Mouse (Mus musculus): ENCODE measurements at regions not wholly inside any gene's neighbourhood (a gene's known extent, or its start where the extent isn't known, plus 50 kb on each side); places are given as distances from the start of the nearest gene placed in this dataset.

DNA sequence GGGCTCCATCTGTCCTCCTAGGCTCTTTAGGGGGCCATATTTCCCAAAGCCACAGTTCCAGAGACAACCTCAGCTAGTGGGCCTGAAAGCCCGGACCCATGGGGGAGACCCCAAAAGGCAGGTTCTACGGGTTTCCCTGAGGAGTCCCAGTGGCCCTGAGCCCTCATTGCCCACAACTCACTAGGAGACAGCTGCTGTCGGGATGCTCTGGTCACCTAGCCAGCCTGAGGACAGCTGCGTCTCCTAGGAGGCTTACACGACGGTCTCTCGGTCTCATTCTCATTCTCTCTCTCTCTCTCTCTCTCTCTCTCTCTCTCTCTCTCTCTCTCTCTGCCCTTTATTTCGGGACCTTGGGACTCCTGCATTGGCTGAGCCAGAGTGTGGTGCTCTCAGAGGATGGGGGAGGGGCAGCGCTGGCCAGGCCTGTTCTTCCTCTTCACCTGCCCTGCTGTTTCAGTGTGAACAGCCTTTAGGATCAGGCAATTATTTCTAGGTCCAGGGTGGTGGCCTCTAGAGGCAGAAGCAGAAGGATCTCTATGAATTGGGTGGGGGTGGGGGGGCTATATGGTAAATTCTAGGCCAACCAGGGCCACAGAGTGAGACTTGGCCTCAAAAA is 66.1 kb upstream of the Gm11733 start:
- Histone ChIP-seq H3K27me3 (ENCODE audit: control insufficient read depth, insufficient read depth, low read length) (no peaks in the 10 kb centered on the region), H3K4me3 (no peak overlapping the region), H3K4me1 (ENCODE audit: control insufficient read depth, insufficient read depth, low read length) (peaks cover 11% of the 10 kb centered on the region), H3K79me2 (replicated peaks; ENCODE audit: control insufficient read depth, insufficient read depth, low read length) (no peaks in the 10 kb centered on the region), H3K36me3 (ENCODE audit: control insufficient read depth, insufficient read depth, low read length) (no peaks in the 10 kb centered on the region), H3K27ac (peak overlapping the region; percentile 13), H3K9ac (ENCODE audit: low read depth, low read length) (no peak overlapping the region)
- DNase-seq: no peak
- WGBS: 75% methylated on average over 9 of the region's 9 CpGs
- no peak for TF ChIP-seq POLR2A (IDR thresholded peaks at IDR 0.05; ENCODE audit: insufficient read depth, low read depth, low read length)
- TF ChIP-seq CTCF (IDR thresholded peaks at IDR 0.05): no peak
- no peak for TF ChIP-seq EP300 (IDR thresholded peaks at IDR 0.05; ENCODE audit: insufficient read depth, low read depth, low read length)
- intact Hi-C loops (cut with DNase I): no loop called here

DNA sequence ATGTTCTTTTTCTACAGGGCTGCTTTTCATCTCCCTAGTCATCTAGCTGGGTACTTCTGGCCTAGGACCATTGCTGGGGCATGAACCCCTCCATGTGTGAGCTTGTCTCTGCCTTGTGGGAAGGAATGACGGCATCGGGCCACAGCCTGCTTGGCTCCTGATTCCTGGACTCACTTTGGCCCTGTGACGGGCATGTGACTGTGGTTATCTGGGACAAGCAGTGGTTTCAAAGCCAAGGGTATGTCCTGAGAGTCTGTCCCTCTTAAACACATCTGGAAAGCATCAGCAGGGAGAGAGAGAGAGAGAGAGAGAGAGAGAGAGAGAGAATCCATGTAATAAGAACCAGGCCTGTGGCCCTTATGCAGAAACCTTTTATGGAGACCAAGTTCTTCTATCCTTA is 65.2 kb upstream of the Gm11733 start:
- DNase-seq: peak; percentile 74 to 84
- Histone ChIP-seq H3K36me3 (ENCODE audit: control insufficient read depth, insufficient read depth, low read length) (no peaks in the 10 kb centered on the region), H3K9ac (ENCODE audit: low read depth, low read length) (no peak overlapping the region), H3K4me3 (no peak overlapping the region), H3K27me3 (ENCODE audit: control insufficient read depth, insufficient read depth, low read length) (no peaks in the 10 kb centered on the region), H3K4me1 (ENCODE audit: control insufficient read depth, insufficient read depth, low read length) (peaks cover 11% of the 10 kb centered on the region), H3K79me2 (replicated peaks; ENCODE audit: control insufficient read depth, insufficient read depth, low read length) (no peaks in the 10 kb centered on the region), H3K27ac (peak overlapping the region; percentile 74)
- intact Hi-C loops (cut with DNase I): no loop called here
- TF ChIP-seq POLR2A (IDR thresholded peaks at IDR 0.05; ENCODE audit: insufficient read depth, low read depth, low read length) (no peak), EP300 (IDR thresholded peaks at IDR 0.05; ENCODE audit: insufficient read depth, low read depth, low read length) (peak; percentile 98), CTCF (IDR thresholded peaks at IDR 0.05) (no peak)
- 29% methylated on average over 3 of the region's 3 CpGs for WGBS

DNA sequence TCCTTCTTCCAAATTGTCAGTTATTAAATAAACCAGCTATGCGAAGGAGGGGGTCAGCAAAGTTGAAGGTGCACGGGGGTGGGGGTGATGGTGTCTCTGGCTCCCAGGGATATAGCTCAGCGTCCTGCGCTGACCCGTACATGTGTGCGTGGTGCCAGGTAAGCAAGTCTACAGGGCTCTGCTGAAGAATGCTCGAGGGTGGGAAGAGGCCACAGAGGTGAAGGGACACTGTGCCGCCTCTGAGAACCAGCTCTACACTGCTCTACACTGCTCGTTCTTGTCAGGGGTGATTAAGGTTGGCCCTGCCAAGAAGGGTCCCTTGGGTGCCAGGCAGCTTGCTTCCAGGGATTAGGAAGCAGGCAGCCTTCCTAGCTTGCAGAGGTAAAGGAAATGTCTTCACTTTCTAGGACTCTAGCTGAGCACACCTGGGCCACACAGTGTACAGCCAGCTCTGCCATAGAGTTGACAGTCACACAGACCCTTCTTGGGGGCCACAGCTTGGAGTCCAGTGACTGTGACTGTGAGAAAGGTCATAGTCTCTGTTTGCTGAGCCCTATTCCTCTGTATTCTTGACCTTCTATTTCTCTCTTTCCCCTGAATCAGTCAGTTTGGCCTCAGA is 64.7 kb upstream of the Gm11733 start:
- Histone ChIP-seq H3K4me3 (no peak overlapping the region), H3K27me3 (ENCODE audit: control insufficient read depth, insufficient read depth, low read length) (no peaks in the 10 kb centered on the region), H3K79me2 (replicated peaks; ENCODE audit: control insufficient read depth, insufficient read depth, low read length) (no peaks in the 10 kb centered on the region), H3K27ac (peak overlapping the region; percentile 74), H3K4me1 (ENCODE audit: control insufficient read depth, insufficient read depth, low read length) (peaks cover 9% of the 10 kb centered on the region), H3K9ac (ENCODE audit: low read depth, low read length) (peak overlapping the region; percentile 29; the same call in 1 of the 2 replicates), H3K36me3 (ENCODE audit: control insufficient read depth, insufficient read depth, low read length) (no peaks in the 10 kb centered on the region)
- 67% methylated on average over 9 of the region's 9 CpGs for WGBS
- intact Hi-C loops (cut with DNase I): no loop called here
- TF ChIP-seq EP300 (IDR thresholded peaks at IDR 0.05; ENCODE audit: insufficient read depth, low read depth, low read length): no peak
- no peak for TF ChIP-seq CTCF (IDR thresholded peaks at IDR 0.05)
- no peak for TF ChIP-seq POLR2A (IDR thresholded peaks at IDR 0.05; ENCODE audit: insufficient read depth, low read depth, low read length)
- peak in 1 of 2 experiments; percentile 20 for DNase-seq

DNA sequence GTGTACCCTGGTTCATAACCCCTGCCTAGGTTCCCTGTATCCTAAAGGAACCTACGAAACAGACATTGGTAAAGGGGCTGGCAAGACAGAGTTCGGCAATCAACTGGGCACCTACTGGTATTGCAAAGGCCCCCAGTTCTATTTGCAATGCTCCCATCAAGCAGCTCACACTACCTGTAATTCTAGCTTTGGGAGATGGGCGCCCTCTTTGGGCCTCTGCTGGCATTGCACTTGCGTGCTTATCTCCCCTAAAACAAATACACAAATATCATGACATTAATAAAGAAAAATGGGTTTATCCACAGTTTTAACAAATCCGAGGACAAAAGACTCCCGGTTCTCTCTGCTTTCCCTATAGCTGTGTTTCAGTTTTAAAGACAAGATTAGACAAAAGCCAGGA is 61.5 kb upstream of the Gm11733 start:
- no peak overlapping the region for H3K4me3 ChIP-seq
- H3K36me3 ChIP-seq (ENCODE audit: control insufficient read depth, insufficient read depth, low read length): no peaks in the 10 kb centered on the region
- TF ChIP-seq EP300 (IDR thresholded peaks at IDR 0.05; ENCODE audit: insufficient read depth, low read depth, low read length) (no peak), CTCF (IDR thresholded peaks at IDR 0.05) (peak; percentile 56), POLR2A (IDR thresholded peaks at IDR 0.05; ENCODE audit: insufficient read depth, low read depth, low read length) (no peak)
- no peak overlapping the region for H3K9ac ChIP-seq (ENCODE audit: low read depth, low read length)
- no peak for DNase-seq
- peak overlapping the region; percentile 60 for H3K27ac ChIP-seq
- intact Hi-C loops (cut with DNase I): no loop called here
- no peaks in the 10 kb centered on the region for H3K79me2 ChIP-seq (replicated peaks; ENCODE audit: control insufficient read depth, insufficient read depth, low read length)
- WGBS: 84% methylated on average over 6 of the region's 6 CpGs
- H3K4me1 ChIP-seq (ENCODE audit: control insufficient read depth, insufficient read depth, low read length): peaks cover 9% of the 10 kb centered on the region
- H3K27me3 ChIP-seq (ENCODE audit: control insufficient read depth, insufficient read depth, low read length): no peaks in the 10 kb centered on the region

DNA sequence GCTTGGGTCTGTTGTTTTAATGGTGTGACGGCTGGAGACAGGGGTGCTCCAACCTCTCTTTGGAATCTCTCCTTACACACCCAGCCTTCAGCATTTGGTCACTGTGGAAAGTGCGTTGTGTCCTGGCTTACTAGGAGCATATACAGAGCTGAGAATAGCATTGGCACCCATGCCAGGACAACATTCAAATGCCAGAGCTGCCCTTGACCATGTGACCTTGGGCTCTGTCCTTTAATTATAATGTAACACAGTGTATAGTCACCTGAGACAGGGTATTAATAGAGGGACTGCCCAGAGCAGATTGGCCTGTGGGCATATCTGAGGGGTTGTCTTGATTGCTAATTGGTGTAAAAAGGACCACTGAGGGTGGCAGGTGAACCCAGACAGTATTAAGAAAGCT is 60.7 kb upstream of the Gm11733 start:
- WGBS: 68% methylated on average over 2 of the region's 2 CpGs
- Histone ChIP-seq H3K9ac (ENCODE audit: low read depth, low read length) (no peak overlapping the region), H3K4me3 (no peak overlapping the region), H3K27ac (peak overlapping the region; percentile 60), H3K27me3 (ENCODE audit: control insufficient read depth, insufficient read depth, low read length) (no peaks in the 10 kb centered on the region), H3K36me3 (ENCODE audit: control insufficient read depth, insufficient read depth, low read length) (no peaks in the 10 kb centered on the region), H3K4me1 (ENCODE audit: control insufficient read depth, insufficient read depth, low read length) (peaks cover 10% of the 10 kb centered on the region), H3K79me2 (replicated peaks; ENCODE audit: control insufficient read depth, insufficient read depth, low read length) (no peaks in the 10 kb centered on the region)
- DNase-seq: peak in 1 of 2 experiments; percentile 75
- intact Hi-C loops (cut with DNase I): no loop called here
- TF ChIP-seq EP300 (IDR thresholded peaks at IDR 0.05; ENCODE audit: insufficient read depth, low read depth, low read length): peak; percentile 67
- no peak for TF ChIP-seq POLR2A (IDR thresholded peaks at IDR 0.05; ENCODE audit: insufficient read depth, low read depth, low read length)

DNA sequence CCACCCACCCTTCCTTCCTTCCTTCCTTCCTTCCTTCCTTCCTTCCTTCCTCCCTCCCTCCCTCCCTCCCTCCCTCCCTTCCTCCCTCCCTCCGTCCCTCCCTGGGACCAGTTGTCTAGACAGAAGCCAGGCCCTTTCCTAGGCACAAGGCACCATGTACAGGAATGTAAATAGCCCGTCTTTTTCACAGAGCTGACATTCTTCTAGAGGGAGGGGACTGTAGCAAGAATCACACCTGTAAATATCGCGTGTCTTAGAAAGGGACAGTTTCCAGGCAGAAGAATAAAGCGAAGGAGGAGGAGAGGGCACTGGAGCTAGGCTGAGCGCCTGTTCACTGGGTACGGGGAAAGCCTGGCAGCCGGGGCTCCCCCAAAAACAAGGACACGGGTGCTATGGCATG is 58.7 kb upstream of the Gm11733 start:
- WGBS: 54% methylated on average over 8 of the region's 9 CpGs
- H3K4me1 ChIP-seq (ENCODE audit: control insufficient read depth, insufficient read depth, low read length): peaks cover 5% of the 10 kb centered on the region
- H3K4me3 ChIP-seq: no peak overlapping the region
- TF ChIP-seq CTCF (IDR thresholded peaks at IDR 0.05) (no peak), EP300 (IDR thresholded peaks at IDR 0.05; ENCODE audit: insufficient read depth, low read depth, low read length) (no peak)
- peak overlapping the region; percentile 51 for H3K27ac ChIP-seq
- H3K9ac ChIP-seq (ENCODE audit: low read depth, low read length): no peak overlapping the region
- intact Hi-C loops (cut with DNase I): no loop called here
- H3K27me3 ChIP-seq (ENCODE audit: control insufficient read depth, insufficient read depth, low read length): no peaks in the 10 kb centered on the region
- no peak for DNase-seq
- H3K36me3 ChIP-seq (ENCODE audit: control insufficient read depth, insufficient read depth, low read length): no peaks in the 10 kb centered on the region
- no peaks in the 10 kb centered on the region for H3K79me2 ChIP-seq (replicated peaks; ENCODE audit: control insufficient read depth, insufficient read depth, low read length)
